Comparison of ENCODE assay signal across 8 mouse cellular contexts in genomic region chr1:86464875-86465224, GRCm38 (mm10). TPM values are rescaled to one million over a fixed set of nuclear protein-coding genes. Genes with fewer than 3 reads are reported as not detected.
DNase-seq lines count a peak whose midpoint lies in the region; ATAC-seq and TF ChIP-seq lines count a peak whose summit lies in the region.

No protein-coding gene starts in this region.

- no peaks in the 10 kb centered on the region for H3K9me3 ChIP-seq in heart, embryonic 11.5 days (replicated peaks; ENCODE audit: control insufficient read depth, low read length)
- no peaks in the 10 kb centered on the region for H3K9me3 ChIP-seq in embryonic facial prominence, embryonic 15.5 days (replicated peaks)
- no peaks in the 10 kb centered on the region for H3K9me3 ChIP-seq in kidney, embryonic 14.5 days (ENCODE audit: control insufficient read depth, low read length)

- intact Hi-C loops in heart, postnatal 25 days (cut with DNase I) = no loop called here

- no peaks in the 10 kb centered on the region for H3K27me3 ChIP-seq in heart, embryonic 11.5 days (ENCODE audit: control insufficient read depth, insufficient read depth, low read length)
- no peaks in the 10 kb centered on the region for H3K27me3 ChIP-seq in embryonic facial prominence, embryonic 15.5 days
- no peaks in the 10 kb centered on the region for H3K27me3 ChIP-seq in kidney, embryonic 14.5 days (ENCODE audit: control insufficient read depth, insufficient read depth, low read length)
- H3K27me3 ChIP-seq in thymus, adult 2 months (ENCODE audit: control insufficient read depth, insufficient read depth, low read length) = no peaks in the 10 kb centered on the region

- TF ChIP-seq POLR2A in thymus, adult 2 months (IDR thresholded peaks at IDR 0.05; ENCODE audit: control insufficient read depth, extremely low read depth, insufficient read depth, low read length, poor library complexity) = no peak

- no peaks in the 10 kb centered on the region for H3K36me3 ChIP-seq in heart, embryonic 11.5 days (ENCODE audit: control insufficient read depth, insufficient read depth, low read length)
- no peaks in the 10 kb centered on the region for H3K36me3 ChIP-seq in embryonic facial prominence, embryonic 15.5 days
- H3K36me3 ChIP-seq in kidney, embryonic 14.5 days (ENCODE audit: control insufficient read depth, insufficient read depth, low read length) = no peaks in the 10 kb centered on the region
- H3K36me3 ChIP-seq in thymus, adult 2 months (ENCODE audit: control insufficient read depth, insufficient read depth, low read length) = no peaks in the 10 kb centered on the region

- H3K27ac ChIP-seq in heart, embryonic 11.5 days (ENCODE audit: low read depth, low read length) = 0 out of 2 replicates have a peak overlapping the region, but pooled peaks have one; percentile 25
- H3K27ac ChIP-seq in embryonic facial prominence, embryonic 15.5 days (replicated peaks) = peak overlapping the region; percentile 94
- peak overlapping the region; percentile 87 for H3K27ac ChIP-seq in kidney, embryonic 14.5 days (ENCODE audit: low read depth, low read length)
- H3K27ac ChIP-seq in thymus, adult 2 months (ENCODE audit: control insufficient read depth, insufficient read depth, low read length) = no peak overlapping the region

- H3K9ac ChIP-seq in heart, embryonic 11.5 days (ENCODE audit: low read depth, low read length) = peak overlapping the region; percentile 47; the same call in 1 of the 2 replicates
- H3K9ac ChIP-seq in embryonic facial prominence, embryonic 15.5 days = no peak overlapping the region
- H3K9ac ChIP-seq in kidney, embryonic 14.5 days (ENCODE audit: low read depth, low read length) = peak overlapping the region; percentile 14; the same call in 1 of the 2 replicates

- WGBS in heart, embryonic 11.5 days (ENCODE audit: insufficient replicate concordance) = 23% methylated on average over 4 of the region's 4 CpGs
- WGBS in embryonic facial prominence, embryonic 15.5 days = 30% methylated on average over 4 of the region's 4 CpGs
- 33% methylated on average over 4 of the region's 4 CpGs for WGBS in kidney, embryonic 14.5 days
- 93% methylated on average over 4 of the region's 4 CpGs for WGBS in thymus, adult 2 months

- ATAC-seq in heart, embryonic 11.5 days (replicated peaks; ENCODE audit: insufficient number of reproducible peaks, low FRiP score, low TSS enrichment) = no peak
- ATAC-seq in embryonic facial prominence, embryonic 15.5 days (ENCODE audit: insufficient number of reproducible peaks, low FRiP score, low TSS enrichment, low read depth) = peak; percentile 65; the same call in 1 of the 2 replicates
- peak; percentile 77 for ATAC-seq in kidney, embryonic 14.5 days (ENCODE audit: low FRiP score, low TSS enrichment)

- H3K4me1 ChIP-seq in heart, embryonic 11.5 days (ENCODE audit: control insufficient read depth, insufficient read depth, low read length) = 0 out of 2 replicates have a peak, but pooled peaks cover 2% of the 10 kb centered on the region
- H3K4me1 ChIP-seq in embryonic facial prominence, embryonic 15.5 days = peaks cover 18% of the 10 kb centered on the region
- peaks cover 7% of the 10 kb centered on the region; the same call in 1 of the 2 replicates for H3K4me1 ChIP-seq in kidney, embryonic 14.5 days (ENCODE audit: control insufficient read depth, insufficient read depth, low read length)
- H3K4me1 ChIP-seq in thymus, adult 2 months (replicated peaks; ENCODE audit: control insufficient read depth, insufficient read depth, low read length) = no peaks in the 10 kb centered on the region

- no peak for DNase-seq in heart, postnatal 25 days (ENCODE audit: low spot score)
- DNase-seq in neural tube, embryonic 10.5 days (ENCODE audit: extremely low spot score, low spot score) = peak; percentile 49
- DNase-seq in cerebellum, postnatal 36 days = no peak
- DNase-seq in frontal cortex, postnatal 25 days (ENCODE audit: low spot score in 2 of 2) = no peak
- no peak for DNase-seq in thymus, adult 2 months

- TF ChIP-seq CTCF in thymus, adult 2 months (IDR thresholded peaks at IDR 0.05; ENCODE audit: borderline replicate concordance, control insufficient read depth, extremely low read depth, insufficient read depth, low read length, poor library complexity) = no peak

- no peak overlapping the region for H3K4me2 ChIP-seq in heart, embryonic 11.5 days
- H3K4me2 ChIP-seq in embryonic facial prominence, embryonic 15.5 days (replicated peaks) = no peak overlapping the region
- H3K4me2 ChIP-seq in kidney, embryonic 14.5 days (replicated peaks; ENCODE audit: low read depth, low read length) = no peak overlapping the region

- H3K4me3 ChIP-seq in heart, embryonic 11.5 days (ENCODE audit: low read depth, low read length) = no peak overlapping the region
- no peak overlapping the region for H3K4me3 ChIP-seq in embryonic facial prominence, embryonic 15.5 days (replicated peaks)
- no peak overlapping the region for H3K4me3 ChIP-seq in kidney, embryonic 14.5 days (ENCODE audit: low read length)
- no peak overlapping the region for H3K4me3 ChIP-seq in thymus, adult 2 months (ENCODE audit: control insufficient read depth, insufficient read depth, low read length)

RNA-seq across cellular contexts. Expression of gene Tex44, which starts 38.7 kb away (rescaled TPM):
- polyA plus RNA-seq in heart, embryonic 11.5 days (2014; fragmentation: Nextera tagmentation; extraction: Ambion mirVana) = not detected in 2 replicates
- total RNA-seq in heart, postnatal 25 days (2021) = not detected
- polyA plus RNA-seq in embryonic facial prominence, embryonic 15.5 days (2015; fragmentation: Nextera tagmentation; extraction: Ambion mirVana) = not detected in 2 replicates
- not detected in 2 replicates for polyA plus RNA-seq in kidney, embryonic 14.5 days (2014; fragmentation: Nextera tagmentation; extraction: Ambion mirVana)
- polyA plus RNA-seq in thymus, adult 2 months (2012; rRNA removed) = 0.74 and 1.2 TPM in 2 replicates

RNA-seq across cellular contexts. Expression of gene Nmur1, which starts 38.8 kb away (rescaled TPM):
- polyA plus RNA-seq in heart, embryonic 11.5 days (2014; fragmentation: Nextera tagmentation; extraction: Ambion mirVana) = not detected in 2 replicates
- not detected for total RNA-seq in heart, postnatal 25 days (2021)
- not detected in 2 replicates for polyA plus RNA-seq in embryonic facial prominence, embryonic 15.5 days (2015; fragmentation: Nextera tagmentation; extraction: Ambion mirVana)
- not detected in 2 replicates for polyA plus RNA-seq in kidney, embryonic 14.5 days (2014; fragmentation: Nextera tagmentation; extraction: Ambion mirVana)
- polyA plus RNA-seq in thymus, adult 2 months (2012; rRNA removed) = 0.44 and 0.64 TPM in 2 replicates
